Mouse (Mus musculus): Measurements from ENCODE around the gene Frmd4a. TPM values are rescaled to one million over a fixed set of nuclear protein-coding genes. Genes with fewer than 3 reads are reported as not detected.

The Frmd4a gene
- total RNA-seq (2015) (27.2 and 29.3 TPM in 2 replicates), total RNA-seq (2017) (17.5 and 18.1 TPM in 2 replicates)

DNA sequence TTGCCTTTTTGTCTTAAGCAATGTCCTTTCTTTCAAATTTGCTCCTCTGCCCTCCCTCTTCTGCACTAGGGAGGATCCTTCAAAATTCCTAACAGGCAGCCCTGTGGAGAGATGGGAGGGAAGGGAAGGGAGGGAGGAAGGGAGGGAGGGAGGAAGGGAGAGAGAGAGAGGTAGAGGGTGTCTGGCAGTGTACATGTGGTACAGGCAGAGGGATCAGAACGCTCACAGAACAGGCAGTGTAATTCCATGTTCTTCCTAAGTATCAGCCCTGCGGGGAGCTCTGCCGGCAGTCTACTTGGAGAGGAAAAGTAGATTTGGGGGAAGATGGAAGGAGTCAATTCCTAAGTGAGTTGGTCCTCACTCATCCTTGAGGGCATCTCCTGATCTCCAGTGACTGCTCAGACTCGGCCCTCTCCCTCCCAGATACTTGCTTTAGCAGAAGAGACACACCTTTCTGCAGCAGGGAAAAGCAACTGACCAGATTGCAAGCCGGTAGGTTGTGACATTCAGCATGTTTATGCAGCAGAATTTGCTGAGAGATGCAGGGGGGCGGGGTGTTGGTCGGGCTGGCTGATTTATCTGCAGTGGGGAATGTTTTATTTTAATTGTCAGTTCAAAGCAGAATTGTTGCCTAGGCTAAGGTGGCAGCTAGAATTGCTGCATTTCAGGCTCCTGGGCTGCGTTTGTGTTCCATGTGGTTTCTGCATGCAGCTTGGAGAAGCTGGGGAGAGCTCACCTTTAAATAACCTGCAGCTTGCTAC is at the start of gene Frmd4a:
Gene Frmd4a (plus strand): TSS at position 190 of the 761 bp plus-strand sequence.
- no peak for ATAC-seq (replicated peaks; ENCODE audit: poor library complexity)

DNA sequence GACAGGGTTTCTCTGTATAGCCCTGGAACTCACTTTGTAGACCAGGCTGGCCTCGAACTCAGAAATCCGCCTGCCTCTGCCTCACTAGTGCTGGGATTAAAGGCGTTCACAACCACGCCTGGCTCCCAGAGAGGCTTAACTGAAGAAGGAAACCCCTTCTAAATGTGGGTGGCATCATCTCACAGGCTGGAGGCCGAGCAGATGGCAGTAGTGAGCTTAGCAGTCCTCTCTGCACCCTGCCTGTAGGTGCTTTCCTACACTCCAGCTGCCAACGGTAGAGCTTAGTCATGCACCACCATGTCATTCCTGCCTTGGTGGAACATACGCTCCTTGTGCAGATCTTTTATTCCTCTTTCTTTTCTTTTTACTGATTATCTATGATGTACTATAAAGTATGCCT is 28.6 kb upstream of the Frmd4a start:
- ATAC-seq (replicated peaks; ENCODE audit: poor library complexity), result no peak

DNA sequence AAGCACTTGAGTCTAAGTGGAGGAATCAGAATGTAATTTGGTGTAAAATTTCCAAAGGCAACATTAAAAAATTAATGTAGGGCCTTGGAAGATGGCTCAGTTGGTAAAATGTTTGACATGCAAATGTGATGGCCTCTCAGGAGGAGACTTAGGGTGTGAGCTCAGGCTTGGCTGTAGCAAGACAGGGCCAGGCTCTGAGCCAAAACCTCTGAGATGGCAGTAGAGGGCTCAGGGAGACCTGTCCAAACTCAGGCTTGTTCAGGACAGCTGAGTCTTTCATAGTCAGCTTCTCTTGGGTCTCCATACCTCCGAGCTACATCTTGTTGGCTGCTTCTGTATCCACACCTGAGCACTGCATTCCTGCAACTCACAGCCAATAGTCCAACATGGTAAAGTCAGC is 27.1 kb upstream of the Frmd4a start:
- ATAC-seq (replicated peaks; ENCODE audit: poor library complexity), result no peak

DNA sequence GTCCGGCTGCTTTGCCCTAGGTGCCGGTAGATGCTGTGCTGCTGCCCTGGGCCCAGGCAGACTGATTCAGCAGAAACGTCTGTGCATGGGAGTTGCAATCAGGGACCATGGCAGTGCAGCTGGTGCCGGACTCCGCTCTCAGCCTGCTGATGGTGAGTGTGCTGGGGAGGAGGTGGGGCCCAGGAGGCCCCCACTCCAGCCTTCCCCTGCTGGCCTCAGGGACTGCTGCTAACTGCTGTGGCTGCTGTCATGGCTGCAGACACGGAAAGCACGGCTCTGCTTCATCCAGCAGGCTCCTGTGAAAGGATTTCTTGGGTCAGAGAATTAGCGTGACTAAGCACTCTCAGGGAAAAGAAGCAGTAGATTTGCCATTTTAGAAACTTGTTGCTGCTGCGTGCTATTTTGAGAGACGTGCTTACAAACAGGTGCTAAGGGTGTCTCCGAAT is 937 bp downstream of the Frmd4a start:
- ATAC-seq (replicated peaks; ENCODE audit: poor library complexity), result no peak

DNA sequence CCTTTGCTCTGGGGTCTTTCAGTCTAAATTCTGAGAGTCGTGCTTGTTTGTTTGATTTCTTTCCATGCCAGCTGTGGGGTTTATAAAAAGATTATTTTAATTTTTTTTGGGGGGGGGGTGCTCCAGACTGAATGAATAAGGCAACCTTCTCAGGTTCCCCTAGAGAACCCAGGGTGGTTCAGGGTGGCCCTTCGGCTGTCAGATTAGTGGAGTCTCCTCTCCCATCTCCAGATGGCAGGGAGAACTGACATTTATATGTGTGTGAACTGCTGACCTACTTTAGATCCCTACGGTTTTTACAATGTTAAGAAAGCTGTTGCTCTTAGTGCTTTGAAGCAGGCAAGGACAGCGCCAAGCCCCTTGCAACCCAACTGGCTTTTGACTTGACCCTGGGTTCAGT is 1.4 kb downstream of the Frmd4a start:
- no peak for ATAC-seq (replicated peaks; ENCODE audit: poor library complexity)

DNA sequence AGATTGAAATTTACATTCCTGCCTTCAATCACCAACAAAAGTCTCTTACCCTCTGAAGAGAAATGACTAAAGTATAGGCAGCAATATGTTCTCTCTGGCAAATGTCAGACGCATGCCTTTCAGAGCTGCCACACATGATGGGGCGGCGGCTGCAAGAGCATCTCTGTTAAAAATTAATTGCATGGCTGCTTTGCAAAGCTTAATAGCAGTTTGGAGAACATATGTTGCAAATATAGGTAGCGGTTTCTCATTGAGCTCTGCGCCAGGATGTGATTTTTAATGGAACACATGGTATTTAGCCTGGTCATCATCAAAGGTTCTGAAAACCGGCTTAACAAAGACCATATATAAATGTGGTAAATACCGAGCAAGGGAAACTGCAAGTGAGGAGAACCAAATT is 7.4 kb downstream of the Frmd4a start:
- ATAC-seq (replicated peaks; ENCODE audit: poor library complexity), result no peak

DNA sequence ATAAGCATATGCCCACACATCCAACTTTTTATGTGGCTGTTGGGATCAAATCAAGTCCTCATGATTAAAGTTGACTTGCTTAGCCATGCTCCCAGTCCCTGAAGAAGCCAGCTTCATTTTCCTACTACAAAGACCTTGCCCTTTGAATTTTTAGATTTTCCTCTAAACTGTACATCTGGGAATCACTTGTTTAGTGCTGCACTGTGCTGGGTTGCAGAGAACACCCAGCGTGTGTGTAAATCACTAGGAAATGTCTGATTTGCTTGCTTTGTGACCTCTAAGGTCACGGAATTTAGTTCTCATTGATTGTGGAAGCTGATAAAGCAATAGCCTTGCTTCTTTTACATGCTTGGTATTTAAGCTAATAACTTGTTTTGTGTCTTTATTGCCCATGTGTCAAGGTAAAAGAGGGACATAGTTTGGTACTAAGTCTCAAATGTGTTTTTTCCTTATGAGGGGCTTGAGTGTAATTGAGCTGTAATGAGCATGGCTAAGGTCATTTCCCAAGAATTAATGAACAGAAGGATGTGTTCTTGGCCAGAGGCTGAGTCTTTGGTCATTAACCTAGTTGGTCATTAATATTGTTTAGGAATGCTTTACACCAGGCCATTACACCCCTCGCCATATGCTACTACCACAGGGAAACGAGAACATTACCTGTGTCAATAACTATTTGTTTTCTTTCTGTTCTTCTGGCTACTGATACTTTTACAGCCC is 11.7 kb downstream of the Frmd4a start:
- ATAC-seq (replicated peaks; ENCODE audit: poor library complexity), result no peak

DNA sequence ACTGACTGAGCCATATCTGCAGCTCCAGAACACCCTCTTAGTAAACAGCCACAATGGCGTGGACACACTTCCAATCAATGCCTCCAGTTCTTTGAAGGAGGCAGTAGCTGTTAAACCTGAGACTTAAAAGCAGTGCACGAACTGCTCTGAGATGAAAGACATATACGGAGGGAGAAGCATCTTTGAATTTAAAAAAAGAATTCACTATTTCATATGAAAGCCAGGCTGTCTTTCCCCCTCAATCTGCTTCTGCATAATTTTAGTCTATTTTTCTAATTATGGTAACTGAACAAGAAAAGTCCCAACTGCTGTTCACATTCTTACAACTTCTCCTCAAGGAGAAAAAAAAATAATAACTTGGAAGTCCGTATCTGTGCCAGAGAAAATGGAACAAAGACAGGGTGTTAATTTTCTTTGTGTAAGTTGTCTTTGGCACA is 18.7 kb downstream of the Frmd4a start:
- ATAC-seq (replicated peaks; ENCODE audit: poor library complexity), result no peak

DNA sequence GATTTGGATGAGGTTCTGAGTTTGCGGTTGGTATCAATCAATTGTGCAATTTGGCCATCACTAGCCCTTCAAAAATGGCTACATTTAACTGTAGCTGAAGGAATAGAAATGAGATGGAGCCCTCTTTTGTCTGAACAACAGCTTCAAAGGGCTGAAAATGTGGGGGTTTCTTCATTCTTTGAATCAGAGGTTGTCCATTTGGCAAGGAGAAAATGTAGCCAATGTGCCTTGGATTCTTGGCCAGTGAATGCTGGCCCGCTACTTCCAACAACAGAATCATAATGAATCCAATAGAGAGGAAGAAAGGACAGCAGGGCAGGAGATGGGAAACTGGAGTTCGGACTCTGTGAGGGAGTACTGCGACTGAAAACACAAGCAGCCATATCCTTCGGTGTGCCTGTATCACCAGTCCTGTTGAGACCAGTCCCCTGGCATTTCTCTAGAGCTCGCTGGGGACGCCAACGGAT is 19.2 kb downstream of the Frmd4a start:
- no peak for ATAC-seq (replicated peaks; ENCODE audit: poor library complexity)

DNA sequence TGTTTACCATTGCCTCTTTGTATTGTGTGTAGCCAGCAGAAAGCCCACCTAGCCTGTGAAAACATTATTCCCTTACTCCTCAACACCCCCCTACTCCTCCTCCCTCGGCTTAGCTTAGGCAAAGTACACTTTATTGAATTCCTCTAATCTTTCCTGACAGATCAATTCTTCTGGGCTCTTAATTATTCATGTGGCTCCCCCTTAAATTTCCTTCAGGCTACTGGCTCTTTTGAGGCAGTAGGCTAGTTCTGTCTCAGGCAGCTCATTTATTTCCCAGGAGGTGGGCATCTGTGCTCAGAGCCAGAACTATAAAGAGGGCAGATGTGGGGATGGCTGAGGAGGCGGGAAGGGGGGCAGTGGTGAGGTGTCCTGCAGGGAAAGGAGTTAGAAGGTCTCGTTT is 24.5 kb downstream of the Frmd4a start:
- ATAC-seq (replicated peaks; ENCODE audit: poor library complexity), result no peak

DNA sequence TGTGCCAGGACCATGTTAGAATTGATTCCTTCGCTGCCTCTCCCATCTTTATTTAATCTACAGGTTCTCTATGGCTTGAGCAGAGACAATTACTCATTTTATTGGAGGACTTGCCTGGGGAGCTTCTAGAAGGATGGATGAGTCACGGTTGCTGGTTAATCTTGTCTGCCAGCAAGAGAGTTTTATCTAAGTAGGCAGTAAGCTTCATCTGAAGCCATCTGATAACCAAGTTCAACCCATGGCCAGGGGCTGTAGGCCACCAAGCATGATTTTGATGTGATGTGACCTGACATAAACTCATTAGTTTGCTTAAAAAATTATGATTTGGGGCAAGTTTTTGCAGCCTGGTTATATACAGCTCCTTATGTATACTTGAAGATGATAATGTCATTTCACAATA is 38.0 kb downstream of the Frmd4a start:
- no peak for ATAC-seq (replicated peaks; ENCODE audit: poor library complexity)

DNA sequence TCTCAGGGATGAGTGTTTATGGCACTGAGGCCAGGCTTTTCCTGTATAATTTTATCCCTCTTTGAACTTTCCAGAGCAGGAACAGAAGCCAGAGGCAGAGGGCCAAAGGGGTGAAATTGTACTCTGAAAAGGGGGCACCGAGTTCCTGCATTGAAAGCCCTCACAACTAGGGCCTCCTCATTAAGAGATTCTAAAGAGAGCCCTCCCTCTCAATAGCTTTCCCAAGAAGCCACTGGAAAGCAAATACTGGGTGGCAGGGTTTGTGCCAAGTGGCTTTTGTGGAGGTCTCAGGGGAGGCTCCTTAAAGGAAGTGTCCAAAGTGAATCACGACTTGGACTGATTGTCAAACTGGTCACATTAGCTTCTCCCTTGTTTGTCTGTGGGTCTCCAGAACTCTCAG is 43.2 kb downstream of the Frmd4a start:
- ATAC-seq (replicated peaks; ENCODE audit: poor library complexity), result no peak

DNA sequence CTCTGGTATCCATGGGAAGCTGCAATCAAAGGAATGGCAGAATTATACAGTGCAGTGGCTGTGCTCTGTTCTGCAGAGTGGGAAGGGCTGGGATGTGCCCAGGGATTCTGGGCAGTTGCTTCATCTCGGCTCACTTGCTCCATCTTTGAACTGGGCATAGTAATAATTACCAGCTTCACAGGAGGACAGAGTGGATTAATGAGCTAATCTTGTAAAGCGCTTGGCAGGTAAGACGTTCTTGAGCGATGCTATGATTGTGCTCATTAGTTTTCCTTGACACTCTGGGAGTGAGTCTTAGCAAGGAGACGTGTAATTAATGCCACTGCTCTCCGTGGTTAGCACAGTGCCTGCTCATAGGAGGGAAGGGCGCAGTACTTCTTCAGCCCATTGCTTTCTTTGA is 54.3 kb downstream of the Frmd4a start:
- no peak for ATAC-seq (replicated peaks; ENCODE audit: poor library complexity)

DNA sequence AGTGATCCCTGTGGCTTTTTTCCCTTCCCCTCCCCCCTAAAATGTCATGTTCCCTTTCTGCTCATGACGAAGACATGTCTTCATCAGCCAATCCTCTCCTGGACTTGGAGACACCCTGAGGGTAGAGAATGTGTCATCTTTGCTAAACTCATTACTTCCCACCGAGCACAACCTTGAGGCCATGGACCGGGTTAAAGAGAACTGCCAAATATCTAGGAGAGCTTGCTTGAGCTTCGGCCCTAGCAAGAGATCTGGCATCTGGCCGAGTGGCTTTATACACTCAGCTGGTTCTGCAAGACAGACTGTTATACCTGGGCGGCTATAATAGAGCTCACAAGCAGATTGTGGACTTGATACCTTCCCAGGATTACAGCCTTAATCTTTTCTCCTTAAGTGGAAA is 66.4 kb downstream of the Frmd4a start:
- ATAC-seq (replicated peaks; ENCODE audit: poor library complexity), result no peak

DNA sequence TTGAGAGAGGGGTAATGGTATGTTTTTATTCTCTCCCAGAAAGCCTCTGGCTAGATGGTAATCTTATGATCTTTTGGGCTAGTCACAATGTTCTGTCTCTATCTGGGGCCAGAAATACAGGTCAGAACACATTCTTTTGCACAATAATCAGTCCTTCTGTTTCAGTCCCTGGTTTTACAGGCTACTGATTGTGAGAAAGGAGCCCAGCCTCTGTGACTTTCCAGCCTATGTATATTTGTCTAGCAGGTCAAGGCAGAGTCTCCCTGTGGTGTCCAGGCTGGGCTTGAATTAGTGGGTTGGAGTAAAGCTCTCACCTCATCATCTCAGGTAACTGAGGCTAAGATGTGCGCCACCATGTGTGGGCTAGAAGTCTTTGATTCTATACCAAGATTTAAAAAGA is 80.1 kb downstream of the Frmd4a start:
- no peak for ATAC-seq (replicated peaks; ENCODE audit: poor library complexity)

DNA sequence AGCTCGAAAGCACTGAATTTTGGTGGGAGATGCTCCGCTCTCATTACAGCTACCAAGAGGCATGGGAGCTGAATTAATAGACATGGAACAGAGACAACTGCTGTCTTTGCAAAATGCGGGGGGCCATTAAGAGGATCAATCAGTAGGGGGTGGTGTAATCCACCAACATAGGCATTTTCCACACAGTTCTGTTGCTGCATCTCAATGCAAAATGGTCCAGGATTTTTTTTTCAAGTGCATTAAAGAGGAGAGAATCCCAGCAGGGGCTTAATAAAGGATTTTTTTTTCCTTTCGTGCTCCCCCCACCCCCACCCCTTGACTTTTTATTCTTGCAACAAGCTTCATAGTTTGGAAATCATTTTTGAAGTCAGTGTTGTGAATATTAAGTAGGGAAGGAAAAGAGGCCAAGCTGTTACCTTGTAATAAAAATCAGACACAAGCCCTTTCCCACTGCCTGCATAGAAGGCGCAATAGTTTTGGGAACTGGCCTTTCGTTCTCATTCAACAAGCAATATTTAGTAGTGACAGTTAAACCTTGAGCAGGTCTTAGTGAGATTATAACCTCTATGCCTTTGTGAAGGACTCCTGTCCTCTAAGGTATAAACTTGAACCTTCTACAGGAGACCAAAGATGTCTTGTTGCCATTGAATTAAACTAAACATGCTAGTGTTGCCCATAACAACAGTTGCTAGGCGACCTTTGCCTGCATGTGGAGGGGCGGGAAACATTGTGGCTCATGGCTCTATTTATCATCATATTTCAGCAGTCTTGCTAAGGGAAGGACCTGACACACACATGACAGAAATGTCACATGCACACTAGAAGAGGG is 81.6 kb downstream of the Frmd4a start:
- no peak for ATAC-seq (replicated peaks; ENCODE audit: poor library complexity)

DNA sequence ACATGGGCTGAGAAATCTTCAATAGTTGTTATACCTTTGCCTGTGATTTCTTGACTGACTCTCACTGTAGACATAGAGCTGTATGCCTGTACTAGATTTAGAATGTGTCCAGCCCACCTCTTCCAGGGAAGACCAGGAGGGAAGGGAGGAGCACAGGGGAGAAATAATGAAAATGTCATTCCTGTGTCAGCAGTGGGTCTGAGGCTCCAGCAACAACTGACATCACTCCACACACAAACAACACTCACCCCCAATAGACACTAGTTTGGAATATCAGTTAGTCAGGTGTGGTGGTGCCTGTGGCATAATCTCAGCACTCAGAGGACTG is 82.2 kb downstream of the Frmd4a start:
- no peak for ATAC-seq (replicated peaks; ENCODE audit: poor library complexity)

DNA sequence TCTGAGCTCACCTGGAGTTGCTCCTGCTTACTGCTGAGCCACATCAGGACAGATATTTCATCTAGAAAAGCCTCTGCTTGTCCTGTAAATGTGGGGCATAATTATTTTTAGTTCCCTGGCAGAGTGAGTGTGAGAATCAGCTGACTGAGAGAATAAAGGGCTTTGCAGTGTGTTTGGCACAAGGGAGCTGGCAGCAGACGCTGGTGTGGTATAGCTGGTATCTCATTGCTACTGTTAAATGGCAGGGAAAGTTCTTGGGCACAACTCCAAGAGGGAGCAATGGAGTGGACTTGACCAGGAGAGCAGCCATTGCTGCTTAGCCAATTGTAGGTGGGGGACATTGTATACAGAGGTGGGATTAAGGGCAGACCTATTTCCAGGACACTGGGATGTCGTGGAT is 83.9 kb downstream of the Frmd4a start:
- no peak for ATAC-seq (replicated peaks; ENCODE audit: poor library complexity)

DNA sequence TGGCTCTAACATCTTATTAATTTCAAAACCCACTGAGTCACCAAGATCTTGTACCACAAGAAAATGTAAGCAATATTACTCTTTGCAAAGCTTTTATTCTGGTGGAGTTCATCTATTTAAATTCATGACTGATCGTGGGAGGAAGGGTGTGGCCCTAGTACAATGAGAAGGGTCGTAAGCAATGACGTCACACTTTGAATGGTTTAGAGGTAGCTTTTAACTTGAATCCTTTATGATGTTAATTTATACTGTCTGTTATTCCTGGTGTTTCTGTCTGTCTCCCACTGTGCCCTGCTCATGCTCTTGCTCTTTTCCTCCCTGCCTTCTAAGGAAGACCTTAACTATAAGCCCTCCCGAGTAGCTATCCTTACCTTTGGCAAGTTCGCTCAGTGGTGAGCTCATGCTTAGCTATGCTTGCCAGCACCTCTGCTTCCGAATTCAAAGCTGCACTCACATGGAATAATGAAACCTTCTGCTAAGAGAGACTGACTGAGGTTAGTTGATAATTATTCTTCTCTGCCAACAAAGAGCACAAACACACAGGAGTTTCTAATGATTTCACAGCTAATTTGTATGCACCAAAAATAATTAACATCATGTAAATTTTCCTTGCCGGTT is 95.9 kb downstream of the Frmd4a start:
- no peak for ATAC-seq (replicated peaks; ENCODE audit: poor library complexity)

DNA sequence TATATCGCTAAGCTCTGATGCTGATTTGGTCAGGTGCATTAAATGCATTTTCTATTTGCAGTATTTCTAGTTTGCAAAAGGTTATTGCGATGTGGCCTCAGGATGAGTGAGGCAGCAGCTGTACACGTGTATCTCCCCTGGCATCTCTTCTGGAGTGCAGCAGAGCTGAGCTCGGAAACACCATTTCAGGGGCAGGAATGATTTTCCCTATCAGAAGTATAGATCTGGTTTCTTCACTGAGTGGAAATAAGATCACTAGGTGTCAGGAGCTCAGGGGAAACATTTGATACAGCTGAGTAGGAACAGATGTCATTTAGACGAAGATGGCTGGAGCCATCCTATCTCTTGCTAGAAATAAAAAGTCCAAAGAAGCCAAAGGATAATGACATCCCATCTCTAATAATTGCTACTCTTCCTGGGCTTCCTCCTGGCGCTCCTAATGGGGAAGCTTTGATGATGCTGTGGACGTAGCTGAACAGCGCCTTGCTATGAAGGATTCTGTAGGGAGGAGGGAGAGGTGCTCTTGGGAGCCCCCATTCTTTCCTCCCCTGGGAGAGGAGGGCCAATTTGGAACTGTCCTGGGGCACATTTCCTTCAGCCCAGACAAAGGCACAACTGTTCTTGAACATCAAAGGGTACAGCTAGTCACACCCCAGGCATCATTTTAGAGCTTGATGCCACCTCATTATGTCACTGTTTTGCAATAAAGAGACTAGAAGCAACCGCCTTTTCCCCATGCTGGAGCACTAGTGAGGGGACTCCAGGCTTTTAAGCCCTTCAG is 102.4 kb downstream of the Frmd4a start:
- no peak for ATAC-seq (replicated peaks; ENCODE audit: poor library complexity)

All from megakaryocyte progenitor cell, adult 5-6 weeks (primary cell).